Mouse (Mus musculus) lung, postnatal 25 days (tissue): Measurements from ENCODE around the gene Mapkapk3.

Source experiments
- DNase-seq: peaks from one replicate; pipeline ENCODE4 v3.0.0; 2022; ENCODE audit warnings: low spot score

The Mapkapk3 gene

DNA sequence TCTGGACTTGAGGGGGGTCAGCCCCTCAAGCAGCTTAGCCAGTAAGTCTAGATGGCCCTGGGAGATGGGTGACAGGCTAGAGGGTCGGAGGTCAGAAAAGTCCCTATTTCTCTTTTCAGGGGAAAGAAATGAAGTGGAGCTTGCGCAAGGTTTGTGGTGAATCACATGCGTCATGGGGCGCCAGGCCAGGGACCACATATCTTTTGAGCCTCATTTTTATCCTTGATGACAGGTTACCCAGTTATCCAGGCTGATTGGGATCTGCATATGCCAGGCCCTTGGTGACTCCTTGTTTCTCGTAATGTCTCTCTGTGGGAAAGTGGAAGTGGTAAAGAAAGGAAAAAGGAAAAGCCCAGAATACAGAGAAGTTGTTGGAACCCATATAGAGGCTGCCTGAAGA is 25.8 kb downstream of the Mapkapk3 start:
- DNase-seq: no peak

GRCm38 (mm10) chr9:107262375-107262774 is 27.3 kb downstream of the Mapkapk3 start:
- no peak for DNase-seq

DNA sequence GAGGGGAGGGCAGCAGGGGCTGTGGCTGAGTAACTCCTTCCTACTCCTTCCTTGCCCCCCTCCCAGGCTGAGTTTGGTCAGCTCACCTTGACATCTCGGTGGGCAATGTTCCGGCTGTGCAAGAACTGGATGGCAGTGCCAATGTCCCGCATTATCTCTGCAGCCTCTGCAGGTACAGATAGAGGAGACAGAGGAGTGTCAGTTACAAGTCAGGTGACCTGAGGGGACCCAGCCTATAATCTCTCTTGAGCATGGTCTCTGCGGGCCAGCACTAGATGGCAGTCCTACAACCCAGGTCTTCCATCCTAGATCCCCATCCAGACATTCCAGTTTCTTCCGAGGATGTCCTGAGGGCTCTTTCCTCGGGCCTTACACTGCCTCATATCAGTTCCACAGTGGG is 27.9 kb downstream of the Mapkapk3 start:
- DNase-seq: no peak

- DNase-seq: no peak
Measured at GRCm38 (mm10) chr9:107260836-107261235, 28.8 kb downstream of the Mapkapk3 start.

DNA sequence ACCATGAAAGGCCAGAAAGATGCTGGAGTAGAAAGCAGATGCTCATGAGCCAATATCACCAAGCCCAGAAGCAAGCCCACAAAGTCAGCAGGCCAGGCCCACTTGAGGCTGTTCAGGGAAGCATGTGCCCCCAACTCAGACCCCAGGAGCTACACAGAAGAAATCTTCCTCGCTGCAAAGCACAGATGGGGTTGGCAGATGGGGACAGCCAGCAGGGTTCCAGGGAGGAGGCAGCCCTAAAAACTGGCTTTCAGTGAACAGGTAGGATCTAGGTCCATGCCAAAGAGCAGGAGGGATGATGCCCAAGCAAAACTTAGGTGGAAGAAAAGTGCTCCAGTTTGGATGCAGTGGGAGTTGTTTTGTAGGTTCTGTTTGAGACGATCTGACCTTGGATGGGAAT is 29.2 kb downstream of the Mapkapk3 start:
- no peak for DNase-seq

DNA sequence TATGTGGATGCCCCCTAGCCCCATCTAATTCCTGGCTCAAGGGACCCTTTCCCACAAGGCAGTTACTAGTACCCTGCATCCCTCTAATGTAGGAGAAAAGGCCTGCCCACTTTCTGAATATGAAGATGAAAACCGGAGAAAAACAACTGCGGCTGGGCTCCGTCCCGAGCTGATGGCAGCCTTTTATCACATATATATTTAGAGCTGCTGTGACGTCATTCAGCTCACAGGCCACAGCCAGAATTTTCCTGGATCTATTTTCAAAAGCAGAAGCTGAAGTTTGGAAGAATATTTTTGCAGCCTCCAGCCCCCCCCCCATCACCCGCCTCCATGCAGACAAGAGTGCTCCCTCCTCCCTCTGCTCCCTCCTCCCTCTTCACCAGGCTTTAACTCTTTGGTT is 30.1 kb downstream of the Mapkapk3 start:
- no peak for DNase-seq

GRCm38 (mm10) chr9:107255596-107255995 is 34.1 kb downstream of the Mapkapk3 start:
- no peak for DNase-seq

DNA sequence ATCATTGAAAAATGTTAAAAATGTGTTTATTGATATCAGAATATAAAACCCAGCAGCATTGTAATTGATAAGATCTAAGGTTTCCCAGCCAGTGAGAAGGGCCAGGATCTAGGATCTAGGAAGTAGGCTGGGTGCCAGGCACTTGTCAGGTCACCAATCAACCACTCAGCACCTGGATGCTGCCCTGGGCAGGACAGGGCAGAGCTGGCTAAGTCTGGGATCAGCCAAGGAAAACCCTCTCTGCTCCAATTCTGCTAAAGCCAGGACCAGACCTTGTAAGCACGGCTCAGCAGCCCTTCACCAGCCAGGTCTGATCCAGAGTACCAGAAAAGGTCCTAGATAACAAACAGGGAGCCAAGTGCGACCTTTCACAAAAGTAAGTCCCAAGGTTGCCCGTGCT is 34.8 kb downstream of the Mapkapk3 start:
- no peak for DNase-seq

GRCm38 (mm10) chr9:107254476-107254875 is 35.2 kb downstream of the Mapkapk3 start:
- DNase-seq: no peak

DNA sequence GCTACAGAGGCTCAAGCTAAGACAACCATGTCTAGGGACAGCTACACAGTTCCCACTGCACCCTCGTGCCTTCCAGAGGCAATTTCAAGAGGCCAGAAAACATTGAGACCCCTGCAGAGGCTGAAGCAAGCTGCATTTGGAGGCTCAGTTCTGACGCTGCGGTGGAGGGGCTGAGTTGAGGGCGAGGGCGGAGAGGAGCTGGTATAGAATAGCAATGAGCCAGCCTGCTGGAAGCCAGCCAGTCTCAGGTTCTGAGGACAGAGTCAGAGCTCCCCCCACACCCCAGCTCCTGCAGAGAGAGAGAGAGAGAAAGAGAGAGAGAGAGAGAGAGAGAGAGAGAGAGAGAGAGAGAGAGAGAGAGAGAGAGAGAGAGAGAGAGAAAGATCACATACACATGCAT is 37.5 kb downstream of the Mapkapk3 start:
- no peak for DNase-seq

DNA sequence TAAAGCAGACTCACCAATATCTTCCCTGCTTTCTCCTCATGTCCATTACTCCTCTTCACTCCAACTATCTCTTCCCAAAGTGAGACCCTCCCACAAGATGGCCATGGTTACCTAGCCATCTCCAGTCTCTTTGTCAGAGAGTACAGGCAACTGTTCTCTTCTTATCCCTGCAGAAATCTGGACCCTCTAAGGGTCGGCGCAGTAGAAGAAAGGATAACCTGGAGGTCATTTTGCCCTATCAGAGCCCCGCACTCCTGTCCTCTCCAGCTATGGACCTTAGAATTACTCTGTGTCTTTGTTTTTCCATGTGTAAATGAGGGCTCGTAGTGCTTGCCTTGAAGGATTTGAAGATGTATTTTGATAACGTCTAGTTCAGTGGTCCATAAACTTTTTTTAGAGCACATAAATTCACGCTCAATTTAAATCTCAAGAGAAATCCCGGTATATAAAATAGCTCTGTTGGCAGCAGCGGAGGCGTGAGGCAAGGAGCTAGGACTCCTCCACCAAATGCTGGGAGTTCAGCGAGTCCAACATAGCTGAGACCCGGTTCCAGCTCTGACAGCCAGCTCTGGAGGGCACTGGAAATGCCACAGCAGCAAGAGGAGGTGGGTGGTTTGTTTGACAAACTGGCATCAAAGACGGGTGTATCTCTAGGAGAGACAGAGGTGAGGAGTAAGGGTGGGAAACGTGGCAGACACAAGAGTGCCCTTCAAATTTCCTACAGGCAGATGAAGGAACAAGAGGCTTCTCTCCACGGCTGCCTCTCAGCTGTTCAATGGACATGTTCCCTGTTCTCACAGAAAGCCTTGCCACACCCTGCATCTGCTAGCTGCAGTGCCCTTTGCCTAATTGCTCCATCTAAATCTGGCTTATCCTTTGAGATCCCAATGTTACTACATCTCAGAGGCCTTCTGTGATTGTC is 39.0 kb downstream of the Mapkapk3 start:
- no peak for DNase-seq

DNA sequence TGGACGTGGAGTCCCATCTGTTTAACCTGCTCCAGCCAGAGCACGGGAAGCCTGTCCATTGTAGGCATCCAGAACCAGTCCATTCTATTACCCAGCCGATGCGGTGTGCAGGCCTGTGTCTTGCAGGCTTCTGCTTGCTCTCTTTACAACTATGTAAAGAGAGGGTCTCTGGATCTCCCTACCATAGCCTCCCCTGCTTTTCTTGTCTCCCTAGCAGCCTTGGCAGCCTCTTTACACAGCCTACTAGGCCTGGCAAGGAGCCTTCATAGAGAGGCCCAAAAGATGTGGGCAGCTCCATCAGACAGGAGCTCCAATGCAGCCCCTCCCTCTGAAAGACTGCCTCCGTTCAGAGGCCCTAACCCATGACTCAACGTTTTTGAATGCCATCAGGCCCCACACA is 40.5 kb downstream of the Mapkapk3 start:
- DNase-seq: no peak

GRCm38 (mm10) chr9:107246170-107246569 is 43.5 kb downstream of the Mapkapk3 start:
- DNase-seq: no peak

- DNase-seq: no peak
Measured at GRCm38 (mm10) chr9:107245311-107245710, 44.4 kb downstream of the Mapkapk3 start.

DNA sequence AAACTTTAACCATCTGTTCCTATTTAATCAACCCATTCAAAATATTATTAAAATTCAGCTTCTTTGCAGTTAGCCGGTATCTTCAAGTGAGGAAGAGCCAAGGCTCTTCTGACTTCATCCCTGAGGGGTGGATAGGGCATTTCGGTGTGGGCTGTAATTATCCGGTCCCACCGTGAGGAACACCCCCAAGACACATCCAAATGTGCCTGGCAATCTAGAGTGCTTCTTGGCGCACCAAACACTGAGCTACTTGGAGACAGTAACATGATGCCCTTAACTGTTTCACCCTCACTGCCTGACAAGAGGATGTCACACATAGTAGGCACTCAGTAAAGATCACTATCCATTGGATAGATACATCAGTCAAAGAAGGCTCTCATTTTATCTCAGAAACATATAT is 53.5 kb downstream of the Mapkapk3 start:
- DNase-seq: no peak

DNA sequence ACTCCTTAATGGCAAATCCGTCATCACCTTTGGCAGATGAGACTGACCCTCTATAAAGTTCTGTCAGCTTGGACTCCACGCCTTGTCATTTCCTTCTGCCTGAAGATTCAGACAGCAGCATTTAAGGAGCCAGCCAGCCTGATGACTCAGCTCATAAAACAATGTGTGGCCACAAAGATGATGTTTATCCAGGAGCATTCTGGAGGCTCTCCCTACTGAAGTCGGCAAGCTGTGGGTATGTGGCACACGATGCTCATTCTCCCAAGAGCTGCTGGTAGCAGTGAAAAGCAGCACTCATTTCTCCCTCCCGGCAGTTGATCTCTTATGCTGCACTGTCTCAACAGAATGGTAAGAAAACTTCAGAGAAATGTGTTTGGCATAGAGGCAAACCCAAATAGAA is 54.4 kb downstream of the Mapkapk3 start:
- no peak for DNase-seq

DNA sequence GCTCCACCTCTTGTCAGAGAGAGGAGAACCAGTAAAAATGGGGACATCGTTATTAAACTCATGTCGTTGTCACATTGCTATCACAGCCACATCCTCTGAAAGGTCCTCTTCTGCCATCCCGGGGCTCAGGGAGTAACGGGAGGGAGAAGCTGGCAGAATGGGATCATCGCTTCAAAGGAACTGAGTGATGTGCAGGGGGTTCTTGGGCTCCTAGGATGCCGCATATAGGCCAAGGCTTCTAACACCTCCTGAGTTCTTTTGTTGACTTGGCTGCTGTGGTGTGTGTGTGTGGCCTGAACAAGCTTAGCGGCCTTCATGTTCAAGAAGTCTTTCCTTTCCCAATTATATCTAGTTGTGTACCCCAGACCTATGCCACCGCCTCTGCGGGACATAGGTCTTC is 57.5 kb downstream of the Mapkapk3 start:
- no peak for DNase-seq

GRCm38 (mm10) chr9:107231539-107232139 is 58.0 kb downstream of the Mapkapk3 start, which contains the start of gene Dock3:
Dock3 (minus strand) TSS chr9:107231909.
- no peak for DNase-seq

DNA sequence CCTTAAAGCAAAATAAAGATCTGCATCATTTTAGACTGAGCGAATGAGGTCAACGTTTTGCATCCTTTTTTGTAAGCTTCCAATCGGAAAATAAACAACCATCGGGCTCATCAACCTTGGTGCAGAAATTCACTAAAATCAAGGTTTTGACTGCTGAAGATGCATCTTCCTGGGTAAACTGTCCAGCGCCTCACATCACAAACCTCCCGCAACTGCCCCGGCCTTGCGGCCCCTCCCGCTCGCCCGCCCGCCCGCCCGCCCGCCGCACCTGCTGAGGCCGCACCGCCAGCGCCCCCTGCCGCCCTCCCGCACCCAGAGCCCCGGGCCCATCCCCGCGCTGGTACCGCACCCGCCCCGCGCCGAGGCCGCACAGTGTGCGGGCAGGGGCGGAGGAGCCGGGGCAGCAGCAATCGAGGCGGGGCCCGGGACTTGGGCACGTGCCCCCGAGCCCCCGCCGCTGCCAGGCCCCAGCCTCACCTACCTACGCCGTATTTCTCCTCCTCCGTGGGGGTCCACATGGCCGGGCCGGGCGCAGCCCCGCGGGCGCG is 58.6 kb downstream of the Mapkapk3 start:
- DNase-seq: no peak

DNA sequence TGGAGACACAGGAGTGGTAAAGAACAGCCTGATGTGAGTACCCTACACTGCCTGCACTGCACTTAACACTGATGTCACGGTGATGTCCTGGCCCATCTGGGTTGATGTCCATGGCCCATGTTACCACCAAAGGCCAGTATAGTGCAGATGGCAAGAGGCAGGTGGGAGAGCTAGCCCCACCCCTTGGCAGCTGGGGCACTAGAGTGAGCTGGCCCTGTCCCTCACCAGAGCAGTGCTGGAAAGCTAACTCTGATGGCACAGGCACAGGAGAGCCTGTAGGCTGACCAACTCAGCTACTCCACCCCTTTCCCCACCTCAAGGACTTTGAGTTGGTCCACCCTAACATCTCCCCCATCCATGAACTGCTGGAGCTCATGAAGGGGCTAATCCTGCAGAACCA is 65.1 kb downstream of the Mapkapk3 start:
- no peak for DNase-seq
